Mouse (Mus musculus) neural tube, embryonic 15.5 days (tissue): ENCODE data around the gene Mecom. TPM values are rescaled to one million over a fixed set of nuclear protein-coding genes. Genes with fewer than 3 reads are reported as not detected.

ENCODE experiments used
- ATAC-seq: fragments of 200-750 bp; cut with Nextera tagmentation; 2 replicates; pipeline ENCODE4 v1.8.0; 2017; ENCODE audit warnings: mild to moderate bottlenecking, moderate TSS enrichment, moderate library complexity; ENCODE audit not compliant: low FRiP score
- H3K27ac ChIP-seq: fragments of 300-500 bp; sonication (generic); replicated peaks from 2 replicates; pipeline ENCODE4 v1.5.1; 2015; ENCODE audit warnings: mild to moderate bottlenecking, inconsistent platforms
- H3K27me3 ChIP-seq: fragments of 300-500 bp; sonication (generic); replicated peaks from 2 replicates; pipeline ENCODE4 v1.6.1; 2015; ENCODE audit warnings: inconsistent platforms
- H3K36me3 ChIP-seq: fragments of 300-500 bp; sonication (generic); 2 replicates; pipeline ENCODE4 v1.6.1; 2015; ENCODE audit warnings: inconsistent platforms
- H3K4me1 ChIP-seq: fragments of 300-500 bp; sonication (generic); 2 replicates; pipeline ENCODE4 v1.6.1; 2015; ENCODE audit warnings: inconsistent platforms
- H3K4me2 ChIP-seq: fragments of 300-500 bp; sonication (generic); 2 replicates; pipeline ENCODE4 v1.6.1; 2015; ENCODE audit warnings: inconsistent platforms, mild to moderate bottlenecking, moderate library complexity
- H3K4me3 ChIP-seq: fragments of 300-500 bp; sonication (generic); replicated peaks from 2 replicates; pipeline ENCODE4 v1.5.1; 2015; ENCODE audit warnings: mild to moderate bottlenecking, inconsistent platforms
- H3K9ac ChIP-seq: fragments of 300-500 bp; sonication (generic); replicated peaks from 2 replicates; pipeline ENCODE4 v1.6.1; 2015; ENCODE audit warnings: mild to moderate bottlenecking, inconsistent platforms
- H3K9me3 ChIP-seq: fragments of 300-500 bp; sonication (generic); replicated peaks from 2 replicates; pipeline ENCODE4 v1.6.1; 2016; ENCODE audit warnings: inconsistent platforms
- WGBS: fragments of 180-500 bp; shearing (Covaris S2); methylation state at CpG from one replicate; pipeline ENCODE4 v1.1.7; 2015; ENCODE audit warnings: mixed read lengths; 5-methylcytosine and 5-hydroxymethylcytosine counted together
- polyA plus RNA-seq: library from polyadenylated mRNA; unstranded; fragments of >200 nt; fragmentation: Nextera tagmentation; extraction: Ambion mirVana; gene quantifications from 2 replicates; pipeline ENCODE4 v1.2.1, GENCODE M21; 2015

Gene Mecom
- polyA plus RNA-seq, 1 experiment from 2014 or later = 5.2 TPM

GRCm38 (mm10) chr3:29999035-29999434 is 548.8 kb downstream of the Mecom start:
- H3K9me3 ChIP-seq = no peaks in the 10 kb centered on the region
- H3K4me2 ChIP-seq = no peak overlapping the region
- H3K4me3 ChIP-seq = no peak overlapping the region
- no peak for ATAC-seq
- no peaks in the 10 kb centered on the region for H3K4me1 ChIP-seq
- no peaks in the 10 kb centered on the region for H3K27me3 ChIP-seq
- H3K36me3 ChIP-seq = no peaks in the 10 kb centered on the region
- WGBS = 54% methylated on average over 1 of the region's 1 CpGs
- no peak overlapping the region for H3K9ac ChIP-seq
- H3K27ac ChIP-seq = no peak overlapping the region

GRCm38 (mm10) chr3:29997068-29997467 is 550.7 kb downstream of the Mecom start:
- Histone ChIP-seq H3K4me2 (no peak overlapping the region), H3K4me1 (no peaks in the 10 kb centered on the region), H3K36me3 (no peaks in the 10 kb centered on the region), H3K9ac (no peak overlapping the region), H3K27me3 (no peaks in the 10 kb centered on the region), H3K9me3 (no peaks in the 10 kb centered on the region), H3K27ac (no peak overlapping the region), H3K4me3 (no peak overlapping the region)
- WGBS = 85% methylated on average over 7 of the region's 7 CpGs
- ATAC-seq = no peak

- Histone ChIP-seq H3K36me3 (no peaks in the 10 kb centered on the region), H3K9me3 (no peaks in the 10 kb centered on the region), H3K4me3 (no peak overlapping the region), H3K27me3 (no peaks in the 10 kb centered on the region), H3K4me1 (no peaks in the 10 kb centered on the region), H3K4me2 (no peak overlapping the region), H3K9ac (no peak overlapping the region), H3K27ac (no peak overlapping the region)
- no peak for ATAC-seq
- WGBS = 77% methylated on average over 10 of the region's 10 CpGs
These were observed 554.5 kb downstream of the Mecom start for GRCm38 (mm10) chr3:29993346-29993745.

- H3K9ac ChIP-seq = no peak overlapping the region
- no peaks in the 10 kb centered on the region for H3K4me1 ChIP-seq
- no peak overlapping the region for H3K27ac ChIP-seq
- no peaks in the 10 kb centered on the region for H3K9me3 ChIP-seq
- ATAC-seq = no peak
- 94% methylated on average over 1 of the region's 1 CpGs for WGBS
- H3K27me3 ChIP-seq = no peaks in the 10 kb centered on the region
- no peak overlapping the region for H3K4me2 ChIP-seq
- no peaks in the 10 kb centered on the region for H3K36me3 ChIP-seq
- H3K4me3 ChIP-seq = no peak overlapping the region
These were observed 556.3 kb downstream of the Mecom start for GRCm38 (mm10) chr3:29991523-29991922.

GRCm38 (mm10) chr3:29984431-29984830 is 563.4 kb downstream of the Mecom start:
- Histone ChIP-seq H3K9ac (no peak overlapping the region), H3K27me3 (no peaks in the 10 kb centered on the region), H3K4me2 (no peak overlapping the region), H3K4me3 (no peak overlapping the region), H3K27ac (no peak overlapping the region), H3K4me1 (no peaks in the 10 kb centered on the region), H3K9me3 (no peaks in the 10 kb centered on the region), H3K36me3 (no peaks in the 10 kb centered on the region)
- ATAC-seq = no peak
- 74% methylated on average over 3 of the region's 3 CpGs for WGBS

- H3K27me3 ChIP-seq = no peaks in the 10 kb centered on the region
- no peak for ATAC-seq
- no peak overlapping the region for H3K4me2 ChIP-seq
- H3K9me3 ChIP-seq = no peaks in the 10 kb centered on the region
- no peaks in the 10 kb centered on the region for H3K36me3 ChIP-seq
- H3K4me1 ChIP-seq = no peaks in the 10 kb centered on the region
- H3K4me3 ChIP-seq = no peak overlapping the region
- no peak overlapping the region for H3K9ac ChIP-seq
- no peak overlapping the region for H3K27ac ChIP-seq
- 70% methylated on average over 7 of the region's 7 CpGs for WGBS
These were observed 566.4 kb downstream of the Mecom start for GRCm38 (mm10) chr3:29981259-29981910.

GRCm38 (mm10) chr3:29980531-29980930 is 567.3 kb downstream of the Mecom start:
- Histone ChIP-seq H3K4me1 (no peaks in the 10 kb centered on the region), H3K9ac (no peak overlapping the region), H3K9me3 (no peaks in the 10 kb centered on the region), H3K27me3 (no peaks in the 10 kb centered on the region), H3K4me2 (no peak overlapping the region), H3K27ac (no peak overlapping the region), H3K36me3 (no peaks in the 10 kb centered on the region), H3K4me3 (no peak overlapping the region)
- 97% methylated on average over 9 of the region's 9 CpGs for WGBS
- no peak for ATAC-seq

- H3K4me3 ChIP-seq = no peak overlapping the region
- H3K27me3 ChIP-seq = no peaks in the 10 kb centered on the region
- no peak overlapping the region for H3K27ac ChIP-seq
- H3K4me2 ChIP-seq = no peak overlapping the region
- no peaks in the 10 kb centered on the region for H3K9me3 ChIP-seq
- 83% methylated on average over 4 of the region's 4 CpGs for WGBS
- no peaks in the 10 kb centered on the region for H3K36me3 ChIP-seq
- no peaks in the 10 kb centered on the region for H3K4me1 ChIP-seq
- ATAC-seq = no peak
- no peak overlapping the region for H3K9ac ChIP-seq
These were observed 571.2 kb downstream of the Mecom start for GRCm38 (mm10) chr3:29976580-29976979.

GRCm38 (mm10) chr3:29968433-29968949 is 579.3 kb downstream of the Mecom start:
- 73% methylated on average over 11 of the region's 11 CpGs for WGBS
- Histone ChIP-seq H3K4me2 (no peak overlapping the region; the same call in 1 of the 2 replicates), H3K9me3 (no peaks in the 10 kb centered on the region), H3K36me3 (no peaks in the 10 kb centered on the region), H3K9ac (no peak overlapping the region), H3K27ac (no peak overlapping the region), H3K27me3 (no peaks in the 10 kb centered on the region), H3K4me3 (no peak overlapping the region), H3K4me1 (no peaks in the 10 kb centered on the region)
- ATAC-seq = no peak; the same call in 1 of the 2 replicates

- no peaks in the 10 kb centered on the region for H3K36me3 ChIP-seq
- no peaks in the 10 kb centered on the region for H3K4me1 ChIP-seq
- no peak overlapping the region for H3K4me3 ChIP-seq
- H3K9me3 ChIP-seq = no peaks in the 10 kb centered on the region
- no peaks in the 10 kb centered on the region for H3K27me3 ChIP-seq
- WGBS = 78% methylated on average over 7 of the region's 7 CpGs
- no peak overlapping the region for H3K27ac ChIP-seq
- H3K4me2 ChIP-seq = no peak overlapping the region
- no peak overlapping the region for H3K9ac ChIP-seq
- no peak for ATAC-seq
These were observed 583.9 kb downstream of the Mecom start for GRCm38 (mm10) chr3:29963953-29964352.

- Histone ChIP-seq H3K4me1 (no peaks in the 10 kb centered on the region), H3K27me3 (no peaks in the 10 kb centered on the region), H3K4me2 (no peak overlapping the region), H3K36me3 (no peaks in the 10 kb centered on the region), H3K27ac (no peak overlapping the region), H3K9ac (no peak overlapping the region), H3K9me3 (no peaks in the 10 kb centered on the region), H3K4me3 (no peak overlapping the region)
- 88% methylated on average over 3 of the region's 3 CpGs for WGBS
- ATAC-seq = no peak
These were observed 584.4 kb downstream of the Mecom start for GRCm38 (mm10) chr3:29963447-29963846.

GRCm38 (mm10) chr3:29959051-29959450 is 588.8 kb downstream of the Mecom start:
- no peak for ATAC-seq
- no peak overlapping the region for H3K27ac ChIP-seq
- 84% methylated on average over 3 of the region's 3 CpGs for WGBS
- H3K4me1 ChIP-seq = peaks cover 11% of the 10 kb centered on the region; the same call in 1 of the 2 replicates
- H3K36me3 ChIP-seq = no peaks in the 10 kb centered on the region
- H3K4me2 ChIP-seq = no peak overlapping the region
- no peaks in the 10 kb centered on the region for H3K9me3 ChIP-seq
- H3K27me3 ChIP-seq = no peaks in the 10 kb centered on the region
- H3K4me3 ChIP-seq = no peak overlapping the region
- H3K9ac ChIP-seq = no peak overlapping the region
